Mouse (Mus musculus): Measurements from ENCODE around the gene 9330161L09Rik.
"Not testable (repeated sequence)": the region's sequence is repeated elsewhere in the genome, so short reads cannot be mapped to it uniquely, and the experiment has no call there.

The 9330161L09Rik gene

DNA sequence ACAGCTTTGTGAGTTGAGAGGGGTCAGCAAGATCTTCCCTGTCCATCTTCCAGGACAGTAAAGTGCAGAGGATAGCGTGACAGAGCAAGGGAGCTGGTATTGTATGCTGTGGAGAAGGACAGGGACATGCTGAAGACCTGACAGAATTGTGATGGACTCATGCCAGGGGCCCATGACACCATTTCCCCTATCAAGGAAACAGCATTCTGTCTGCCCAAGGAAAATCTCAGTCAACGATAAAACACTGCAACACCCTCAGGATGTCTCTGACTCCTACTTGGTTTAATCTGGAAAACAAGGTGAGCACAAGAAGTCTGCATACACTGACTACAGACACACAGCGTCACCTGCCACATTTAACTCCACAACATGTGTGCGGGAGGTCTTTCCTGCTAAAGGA lies at the start of gene 9330161L09Rik:
9330161L09Rik (minus strand) TSS at position 101 of the 400 bp plus-strand sequence.
- no peak for DNase-seq (ENCODE audit: low spot score in 2 of 2)

DNA sequence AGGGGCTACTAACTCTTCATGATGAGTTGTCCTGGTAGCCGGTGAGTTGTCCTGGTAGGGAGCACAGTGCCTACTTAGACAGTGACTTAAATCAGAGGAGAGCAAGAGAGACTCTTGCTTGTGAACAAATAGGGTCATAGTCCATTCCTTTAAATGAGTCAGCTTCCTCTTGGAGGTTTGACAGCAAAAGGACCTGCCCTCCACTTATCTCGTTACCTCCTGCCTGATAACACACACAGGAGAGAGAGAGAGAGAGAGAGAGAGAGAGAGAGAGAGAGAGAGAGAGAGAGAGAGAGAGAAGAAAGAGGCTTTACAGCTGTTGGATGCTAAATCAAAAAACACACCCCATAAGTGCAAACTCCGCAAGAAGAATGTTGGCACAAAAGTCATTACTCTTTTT lies 49.5 kb upstream of the 9330161L09Rik start, which contains the start of gene Ifi27l2b:
Ifi27l2b (minus strand) TSS at position 84 of the 400 bp plus-strand sequence.
- DNase-seq (ENCODE audit: low spot score in 2 of 2), result no peak

DNA sequence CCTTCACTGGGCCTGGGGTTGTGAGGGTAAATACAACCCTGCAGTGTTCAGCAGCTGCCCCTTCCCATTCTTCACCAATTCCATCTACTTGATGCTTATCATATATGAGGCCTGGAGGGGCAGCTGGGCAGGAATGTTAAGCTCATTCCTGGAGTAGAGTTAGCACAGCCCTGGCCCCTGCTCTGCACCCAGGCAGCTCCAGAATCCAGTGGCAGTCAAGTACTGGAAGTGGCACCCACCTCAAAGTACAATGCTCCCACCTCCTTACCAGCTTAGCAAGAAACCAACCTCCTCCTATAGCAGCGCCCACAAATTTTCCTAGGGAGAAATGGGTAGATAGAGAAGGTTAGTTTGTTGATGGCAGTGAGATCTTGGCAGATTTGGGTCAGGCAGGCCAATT lies 49.1 kb upstream of the 9330161L09Rik start:
- DNase-seq (ENCODE audit: low spot score in 2 of 2), result not testable (repeated sequence)

DNA sequence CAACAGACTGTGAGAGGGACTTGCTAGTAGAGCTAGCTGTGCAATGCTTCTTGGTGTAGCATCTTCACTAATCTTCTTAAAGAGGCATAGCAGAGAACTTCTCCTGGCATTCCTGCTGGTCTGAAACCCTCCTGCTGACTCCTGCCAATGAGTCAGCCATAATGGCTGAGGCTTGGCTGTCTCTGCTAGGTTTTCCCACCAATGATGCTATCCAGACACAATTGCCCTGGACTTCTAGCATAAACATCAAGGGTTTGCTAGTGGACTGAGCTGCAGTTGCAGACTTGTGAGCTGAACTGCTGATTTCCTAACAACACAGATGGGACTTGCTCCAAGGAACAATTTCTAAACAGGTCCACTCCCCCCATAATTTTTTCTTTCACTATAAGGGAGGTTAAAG lies 45.7 kb upstream of the 9330161L09Rik start:
- no peak for DNase-seq (ENCODE audit: low spot score in 2 of 2)

DNA sequence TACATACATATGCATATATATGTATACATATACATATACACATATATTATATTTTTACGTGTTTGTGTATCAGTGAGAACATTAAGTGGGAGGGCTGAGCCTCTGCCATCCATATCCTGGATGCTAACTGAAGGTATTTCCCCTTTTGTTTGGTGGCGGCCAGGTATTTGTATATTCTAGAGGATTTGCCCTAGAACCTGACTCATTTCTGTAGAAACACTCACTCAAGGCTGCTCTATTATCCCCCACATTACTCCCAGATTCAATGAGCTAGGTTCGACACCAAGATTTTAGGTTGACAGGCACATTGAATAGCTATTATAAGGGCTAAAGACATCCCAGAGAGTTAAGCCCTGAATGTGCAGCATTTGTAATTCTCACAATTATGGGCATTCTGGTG lies 37.4 kb upstream of the 9330161L09Rik start:
- DNase-seq (ENCODE audit: low spot score in 2 of 2), result no peak

DNA sequence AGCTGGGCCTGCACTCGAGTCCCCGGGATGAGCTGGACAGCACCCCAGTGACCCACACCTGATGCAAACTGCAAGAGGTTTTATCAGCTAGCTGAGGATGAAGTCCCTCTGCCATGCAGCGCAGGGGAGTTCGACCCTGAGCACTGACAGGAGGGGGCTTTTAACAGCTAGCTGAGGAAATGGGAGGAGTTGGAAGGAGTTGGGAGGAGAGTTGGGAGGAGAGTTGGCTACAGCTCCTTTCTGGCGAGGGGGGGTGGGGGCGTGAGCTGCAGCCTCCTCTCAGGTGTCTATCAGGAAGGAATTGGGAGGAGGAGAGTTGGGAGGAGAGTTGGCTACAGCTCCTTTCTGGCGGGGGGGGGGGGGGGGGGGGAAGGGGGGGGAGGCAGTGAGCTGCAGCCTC lies 36.6 kb upstream of the 9330161L09Rik start:
- DNase-seq (ENCODE audit: low spot score in 2 of 2), result not testable (repeated sequence)

DNA sequence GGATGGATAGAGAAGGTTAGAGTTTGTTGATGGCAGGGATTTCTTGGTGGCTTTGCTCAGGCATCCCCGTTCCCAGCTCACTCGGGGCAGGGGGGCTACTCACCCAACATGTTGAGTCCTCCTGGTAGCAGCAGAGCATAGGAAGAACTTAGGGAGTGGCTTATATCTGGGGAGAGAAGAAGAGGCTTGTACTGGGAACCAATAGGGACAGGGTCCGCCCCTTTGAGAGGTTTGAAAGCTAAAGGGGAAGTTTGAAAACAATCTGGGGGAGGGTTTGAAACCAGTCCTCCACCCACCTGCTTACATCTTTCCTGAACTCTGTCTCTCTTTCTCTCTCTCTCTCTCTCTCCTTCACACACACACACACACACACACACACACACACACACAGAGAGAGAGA lies 35.9 kb upstream of the 9330161L09Rik start, which contains the start of gene Ifi27l2a:
Ifi27l2a (minus strand) TSS at position 157 of the 400 bp plus-strand sequence.
- DNase-seq (ENCODE audit: low spot score in 2 of 2), result no peak

DNA sequence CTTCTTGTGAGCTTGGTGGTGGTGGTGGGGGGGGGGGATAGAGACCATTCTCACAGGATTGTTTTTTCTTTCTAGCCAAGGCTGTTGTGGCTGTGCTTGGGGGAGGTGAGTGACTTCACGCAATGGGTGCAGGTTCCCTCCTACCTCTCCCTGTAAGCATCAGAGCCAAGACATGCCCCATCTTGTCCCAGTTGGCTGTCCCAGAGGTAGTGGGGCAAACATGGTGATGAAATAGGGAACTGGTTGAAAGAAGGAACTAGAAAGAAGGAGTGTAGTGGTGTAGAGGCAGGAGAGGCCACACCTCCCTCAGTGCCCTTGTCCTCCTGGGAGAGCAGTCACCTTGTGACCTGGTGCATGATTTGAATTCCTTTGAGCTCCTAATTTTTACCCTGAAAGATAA lies 30.0 kb upstream of the 9330161L09Rik start:
- DNase-seq (ENCODE audit: low spot score in 2 of 2), result no peak

DNA sequence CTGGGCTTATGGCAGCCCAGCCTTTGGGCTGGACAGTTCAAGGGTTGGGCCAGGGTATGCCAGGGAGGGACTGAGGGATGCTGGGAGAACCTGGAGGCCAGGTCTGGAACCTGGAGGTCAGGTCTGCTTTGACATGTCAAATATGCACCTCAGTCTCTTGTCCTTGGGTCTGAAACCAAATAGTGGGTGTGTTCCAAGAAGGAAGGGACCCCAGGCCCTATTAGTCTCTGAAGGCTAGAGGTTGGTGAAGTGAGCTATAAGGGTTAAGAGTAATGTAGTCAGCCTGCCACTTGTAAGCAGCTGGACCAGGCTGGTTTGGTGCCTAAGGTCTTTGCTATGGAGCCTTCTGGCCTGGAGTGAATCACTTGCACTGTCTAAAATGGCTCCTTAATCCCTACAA lies 27.2 kb upstream of the 9330161L09Rik start:
- DNase-seq (ENCODE audit: low spot score in 2 of 2), result no peak

DNA sequence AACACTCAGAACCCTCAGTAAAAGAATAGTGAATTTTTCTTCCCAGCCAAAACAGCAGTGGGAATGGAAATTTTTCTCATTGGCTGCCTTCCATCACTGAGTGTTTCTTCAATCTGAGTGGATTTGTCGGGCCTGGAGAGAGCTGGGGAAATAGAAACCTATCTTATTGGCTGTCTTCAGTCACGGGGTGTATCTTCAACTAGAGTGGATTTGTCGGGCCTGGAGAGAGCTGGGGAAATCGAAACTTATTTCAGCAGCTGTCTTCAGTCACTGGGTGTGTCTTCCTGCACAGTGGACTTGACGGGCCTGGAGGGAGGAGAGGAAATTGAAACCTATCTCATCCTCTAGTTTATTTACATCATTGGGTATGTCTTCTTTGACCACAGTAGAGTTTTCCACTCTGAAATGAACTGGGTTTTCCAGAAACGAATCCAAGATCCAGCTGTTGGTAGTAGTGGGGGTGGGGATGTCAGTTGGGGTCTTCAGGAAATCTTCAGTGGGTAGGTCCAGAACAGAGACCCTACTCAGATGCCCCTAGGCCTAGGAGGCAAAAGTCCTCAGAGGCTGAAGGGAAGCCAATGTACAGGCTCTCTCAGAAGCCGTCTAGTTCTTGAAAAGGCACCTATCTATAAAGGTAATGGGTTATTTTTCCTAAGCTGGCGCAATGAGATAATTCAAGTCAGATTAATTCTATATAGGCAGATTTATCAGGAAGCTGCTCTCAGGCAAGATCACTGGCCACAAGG lies 26.5 kb upstream of the 9330161L09Rik start, which contains the start of gene Ifi27:
Ifi27 (plus strand) TSS at position 226 of the 746 bp plus-strand sequence.
- no peak for DNase-seq (ENCODE audit: low spot score in 2 of 2)

DNA sequence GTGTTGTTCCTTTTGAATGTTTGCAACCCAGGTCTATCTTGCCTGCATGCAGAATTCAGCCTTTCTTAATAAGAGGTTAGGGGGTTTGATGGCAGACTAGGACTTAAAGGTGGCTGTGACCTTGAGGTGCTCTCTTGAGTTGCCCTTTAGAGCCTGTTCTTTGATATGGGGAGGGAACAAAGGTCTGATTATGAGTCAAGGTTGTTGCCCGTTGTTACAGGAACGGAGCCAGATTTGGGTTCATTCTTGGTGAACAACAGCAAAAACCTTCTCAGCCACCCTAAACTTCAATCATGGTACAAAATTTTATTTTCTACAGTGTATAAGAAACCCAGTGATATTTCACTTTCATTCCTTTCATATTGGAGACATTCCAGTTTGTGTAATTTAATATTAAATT lies 25.8 kb upstream of the 9330161L09Rik start:
- DNase-seq (ENCODE audit: low spot score in 2 of 2), result no peak

DNA sequence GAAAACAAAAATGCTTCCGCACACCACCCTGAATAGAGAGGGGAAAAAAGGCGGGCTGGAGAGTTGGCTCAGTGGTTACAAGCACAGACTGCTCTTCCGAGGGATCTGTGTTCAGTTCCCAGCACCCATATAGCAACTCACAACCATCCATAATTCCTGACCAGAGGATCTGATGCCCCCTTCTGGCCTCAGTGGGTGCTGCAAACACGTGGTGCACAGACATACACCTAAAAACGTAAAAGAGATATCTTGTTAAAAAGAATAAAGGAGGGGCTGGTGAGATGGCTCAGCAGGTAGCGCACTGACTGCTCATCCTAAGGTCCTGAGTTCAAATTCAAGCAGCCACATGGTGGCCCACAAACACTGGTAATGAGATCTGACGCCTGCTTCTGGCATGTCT lies 19.1 kb upstream of the 9330161L09Rik start:
- no peak for DNase-seq (ENCODE audit: low spot score in 2 of 2)

DNA sequence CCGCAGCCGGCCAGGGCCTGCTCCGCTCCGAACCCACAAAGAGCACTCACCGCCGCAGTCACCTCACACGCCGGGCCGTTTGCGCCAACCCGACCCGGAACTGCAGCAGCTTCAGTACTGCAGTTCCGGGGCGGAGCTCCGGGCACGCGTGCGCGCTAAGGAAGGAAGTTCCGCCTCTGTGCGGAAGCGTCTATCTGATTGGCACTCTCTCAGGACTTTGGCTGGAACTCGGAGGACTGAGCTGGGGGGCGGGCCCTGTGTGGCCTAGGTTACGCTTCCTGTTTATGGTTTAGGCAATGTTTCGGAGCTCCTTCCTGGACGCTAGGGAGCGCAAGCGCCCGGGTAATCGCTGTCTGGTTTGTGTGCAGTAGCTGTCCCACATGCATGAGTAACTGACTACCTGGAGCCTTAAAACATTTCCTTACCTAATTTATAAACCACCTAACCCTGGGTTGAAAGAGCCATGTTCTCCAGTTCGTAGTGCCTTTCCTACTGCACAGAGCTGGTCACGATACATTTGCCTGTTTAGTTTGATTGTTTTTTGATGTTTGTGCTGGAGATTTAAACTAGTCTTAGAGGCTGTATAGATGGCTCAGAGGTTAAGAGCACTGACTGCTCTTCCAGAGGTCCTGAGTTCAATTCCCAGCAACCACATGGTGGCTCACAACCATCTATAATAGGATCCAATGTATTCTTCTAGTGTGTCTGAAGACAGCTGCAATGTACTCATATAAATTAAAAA lies 18.3 kb upstream of the 9330161L09Rik start, which contains the start of gene Ddx24:
Ddx24 (minus strand) TSS at position 102 of the 742 bp plus-strand sequence.
- DNase-seq (ENCODE audit: low spot score in 2 of 2), result peak; percentile 95

DNA sequence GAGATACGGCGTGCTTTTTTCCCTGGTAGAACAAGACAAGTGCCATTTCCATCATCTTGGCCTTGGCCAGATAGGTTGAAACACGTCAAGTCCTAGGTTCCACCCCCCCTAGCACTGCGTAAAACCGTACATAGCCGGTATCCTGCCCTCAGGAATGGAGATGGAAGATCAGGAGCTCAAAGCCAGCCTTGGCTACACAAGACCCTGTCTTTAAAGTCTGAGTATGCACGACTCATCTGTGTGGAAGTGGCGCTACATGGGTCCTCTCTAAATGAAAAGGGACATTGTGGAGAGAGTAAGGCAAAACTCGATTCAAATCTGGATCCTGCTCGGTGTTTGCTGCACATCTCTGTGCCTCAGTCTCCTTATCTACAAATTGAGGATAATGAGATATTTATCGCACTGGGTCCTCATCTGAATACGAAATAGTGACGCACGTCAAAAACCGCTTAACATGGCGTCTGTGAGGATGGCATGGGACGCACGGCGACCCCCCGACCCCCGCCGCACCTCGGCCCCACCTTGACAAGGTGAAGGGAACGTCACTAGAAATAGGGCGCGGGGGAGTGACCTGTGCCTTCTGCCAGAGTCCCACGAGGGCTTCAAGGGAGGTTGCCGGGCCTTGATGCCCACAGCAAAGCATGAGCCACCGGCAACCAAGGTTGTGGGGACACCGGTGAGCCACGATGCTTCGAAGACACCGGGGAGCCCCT lies 17.6 kb upstream of the 9330161L09Rik start:
- DNase-seq (ENCODE audit: low spot score in 2 of 2), result no peak

DNA sequence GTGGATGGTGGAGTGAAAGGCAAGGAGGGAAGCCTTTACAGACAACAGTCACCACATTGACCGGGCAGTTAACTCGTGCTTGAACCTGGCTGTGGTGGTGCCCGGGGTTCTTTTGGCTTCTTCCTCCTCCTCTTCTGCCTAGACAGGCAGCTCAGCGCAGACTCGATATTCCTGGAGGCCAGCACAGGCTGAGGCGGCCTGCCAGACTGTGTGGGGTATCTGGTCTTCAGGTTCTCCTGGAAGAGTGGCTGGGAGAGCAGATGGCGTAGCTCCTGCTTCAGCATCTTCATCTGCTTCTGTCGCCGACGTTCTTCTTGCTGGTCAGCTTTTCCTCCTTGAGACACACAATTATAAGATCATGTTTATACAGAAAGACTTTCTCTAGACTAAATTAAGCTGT lies 524 bp upstream of the 9330161L09Rik start:
- peak in 1 of 2 experiments; percentile 46 for DNase-seq (ENCODE audit: low spot score in 2 of 2)

DNA sequence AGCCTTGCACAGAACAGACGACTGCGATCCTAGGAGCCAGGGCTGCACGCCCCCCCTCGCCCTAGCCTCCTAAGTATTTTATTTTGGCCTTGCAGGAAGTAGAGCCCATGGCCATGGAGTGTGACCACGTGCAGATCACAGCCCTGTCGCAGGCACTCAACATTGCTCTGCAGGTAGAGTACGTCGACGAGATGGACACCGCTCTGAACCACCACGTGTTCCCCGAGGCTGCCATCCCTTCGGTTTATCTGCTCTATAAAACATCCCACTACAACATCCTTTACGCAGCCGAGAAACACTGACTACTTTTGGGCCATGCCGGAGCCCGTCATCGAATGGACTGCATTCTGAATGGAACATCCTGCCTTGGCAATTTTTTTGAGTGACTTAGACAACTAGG lies 3.5 kb downstream of the 9330161L09Rik start:
- DNase-seq (ENCODE audit: low spot score in 2 of 2), result no peak

DNA sequence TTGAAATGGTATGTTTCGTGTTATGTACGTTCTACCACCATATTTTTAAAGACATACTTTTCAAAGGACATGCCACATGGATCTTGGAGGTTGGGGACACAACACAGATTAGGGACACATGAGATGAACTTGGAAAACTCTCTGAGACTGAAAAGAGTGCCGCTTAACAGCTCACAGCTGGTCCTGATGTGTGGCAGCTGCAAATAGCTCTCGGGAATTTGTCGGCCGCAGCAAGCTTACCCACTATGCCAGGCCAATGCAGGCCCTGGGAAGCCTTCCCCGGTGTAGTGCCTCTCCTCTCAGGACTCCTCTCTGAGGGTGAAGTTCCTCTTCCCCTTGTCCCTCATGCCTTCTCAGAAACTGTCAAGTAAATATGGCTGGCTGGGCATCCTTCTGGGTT lies 10.9 kb downstream of the 9330161L09Rik start:
- DNase-seq (ENCODE audit: low spot score in 2 of 2), result no peak

DNA sequence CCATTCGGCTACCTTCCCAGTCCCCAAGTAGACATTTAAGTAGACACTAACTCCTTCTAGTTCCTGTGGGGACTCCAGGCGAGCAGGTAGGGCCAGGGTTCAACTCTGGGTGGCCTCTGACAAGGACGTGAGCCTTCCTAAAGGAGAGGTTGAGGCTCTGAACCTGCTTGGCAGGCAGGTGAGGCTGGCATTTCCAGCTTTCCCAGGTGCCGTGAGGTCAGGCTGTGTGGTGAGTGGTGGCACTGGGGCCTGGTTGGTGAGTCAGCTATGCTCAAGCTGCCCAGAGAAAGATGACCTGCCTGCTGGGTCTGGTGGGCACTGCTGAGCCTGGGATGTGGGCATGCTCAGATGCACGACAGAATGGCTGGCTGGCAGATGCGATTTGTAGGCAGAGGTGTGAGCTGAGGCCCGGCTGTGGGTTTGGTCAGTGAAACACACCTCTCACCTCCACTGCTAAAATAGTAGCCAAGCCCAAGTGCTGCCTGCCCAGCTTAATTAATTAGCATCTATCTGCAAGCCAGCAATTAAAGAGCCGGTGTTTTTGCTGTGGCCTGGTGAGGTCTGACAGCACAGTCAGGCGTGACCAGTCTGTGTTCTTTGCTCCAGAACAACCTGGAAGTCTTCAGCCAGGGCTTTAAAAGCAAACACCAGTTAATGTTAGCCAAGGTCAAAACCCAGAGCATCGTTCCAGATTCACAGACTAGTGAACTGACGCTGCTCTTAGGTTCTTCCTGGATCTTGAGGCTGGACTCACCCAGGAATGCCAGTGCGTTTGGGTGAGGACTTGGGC lies 11.9 kb downstream of the 9330161L09Rik start:
- DNase-seq (ENCODE audit: low spot score in 2 of 2), result no peak

DNA sequence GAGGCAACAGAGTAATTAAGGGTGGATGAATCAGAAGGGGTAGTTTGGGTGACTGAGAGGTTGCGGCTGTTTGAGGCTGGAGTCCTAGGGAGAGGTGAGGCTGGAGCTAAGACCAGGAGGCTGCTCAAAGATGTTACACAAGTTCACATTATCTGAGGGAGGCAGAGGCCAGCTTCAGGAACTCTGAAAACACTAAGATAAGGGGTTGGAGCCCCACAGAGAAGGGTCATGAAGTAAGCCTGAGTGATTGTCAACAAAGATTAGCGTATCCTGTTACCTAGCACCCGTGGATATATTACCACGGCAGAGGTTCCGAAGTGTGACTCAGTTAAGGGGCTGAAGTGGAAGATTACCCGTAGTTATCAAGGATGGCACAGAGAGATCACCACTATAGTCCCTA lies 14.1 kb downstream of the 9330161L09Rik start:
- DNase-seq (ENCODE audit: low spot score in 2 of 2), result no peak

DNA sequence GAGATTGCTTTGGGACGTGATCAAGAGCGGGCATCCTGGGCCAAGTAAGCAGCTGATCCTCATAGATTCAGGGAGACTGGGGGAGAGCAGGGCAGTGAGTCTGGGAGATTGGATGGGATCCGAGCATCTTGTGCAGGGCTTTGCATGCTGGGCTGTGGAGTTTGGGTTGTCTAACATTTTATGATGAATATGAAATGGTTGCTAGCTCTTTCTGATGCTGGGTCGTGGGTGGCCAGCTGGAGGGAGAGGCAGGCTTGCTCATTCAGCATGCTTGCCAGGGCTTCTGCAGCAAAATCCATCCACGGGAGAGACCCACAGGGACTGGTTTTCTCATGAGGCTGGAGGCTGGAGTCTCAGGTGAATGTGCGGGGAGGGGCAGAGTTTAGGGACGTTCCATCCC lies 16.5 kb downstream of the 9330161L09Rik start:
- peak in 1 of 2 experiments; percentile 36 for DNase-seq (ENCODE audit: low spot score in 2 of 2)

DNA sequence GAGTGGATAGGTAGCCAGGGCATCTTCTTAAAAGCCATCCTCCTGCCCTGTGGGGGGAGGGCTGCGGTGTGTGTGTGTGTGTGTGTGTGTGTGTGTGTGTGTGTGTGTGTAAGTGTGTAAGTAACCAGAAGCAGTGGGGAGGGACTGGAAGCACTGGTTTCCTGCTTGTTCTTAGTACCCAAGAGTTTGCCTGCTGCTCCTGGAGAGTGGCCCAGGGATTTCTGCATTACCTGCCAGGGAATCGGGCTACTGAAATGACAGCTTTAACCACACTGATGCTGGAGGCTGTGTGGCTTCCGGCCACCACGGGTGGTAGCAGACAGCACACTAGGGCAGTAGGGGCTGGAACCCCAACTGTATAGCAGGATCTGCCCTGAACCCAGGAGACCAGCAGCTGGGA lies 17.6 kb downstream of the 9330161L09Rik start:
- DNase-seq (ENCODE audit: low spot score in 2 of 2), result no peak
